Mouse (Mus musculus): ENCODE measurements around the gene Kcna7. TPM values are rescaled to one million over a fixed set of nuclear protein-coding genes. Genes with fewer than 3 reads are reported as not detected.

Kcna7 gene
- polyA plus RNA-seq, 1 experiment from 2014 or later = 0.32 TPM

DNA sequence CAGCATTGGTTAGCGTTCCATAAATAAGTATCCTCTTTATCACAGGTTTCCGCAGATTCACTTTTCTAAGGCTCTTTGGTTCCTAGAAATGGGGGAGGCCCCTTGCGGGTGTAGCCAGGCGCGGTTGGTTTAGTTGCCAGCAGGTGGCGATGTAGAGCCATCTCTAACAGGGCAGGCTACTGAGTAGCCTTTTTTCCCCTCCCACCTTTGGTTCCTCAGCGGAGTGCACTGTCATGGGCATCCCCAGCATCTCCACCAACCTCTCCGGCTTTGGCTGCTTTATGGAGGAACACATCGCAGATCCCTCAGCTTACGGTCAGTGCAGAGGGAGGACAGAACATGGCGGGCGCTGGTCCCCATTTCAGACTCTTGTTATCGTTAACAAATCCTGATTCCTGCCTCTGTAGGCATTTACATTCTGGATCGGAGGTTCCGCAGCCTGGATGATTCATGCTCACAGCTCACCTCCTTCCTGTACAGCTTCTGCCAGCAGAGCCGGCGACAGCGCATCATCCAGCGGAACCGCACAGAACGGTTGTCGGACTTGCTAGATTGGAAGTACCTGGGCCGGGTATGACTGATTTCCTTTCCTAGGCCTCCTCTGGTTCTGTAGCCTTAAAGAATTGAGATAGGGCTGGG lies 46.0 kb downstream of the Kcna7 start:
- H3K27ac ChIP-seq (replicated peaks) = no peak overlapping the region
- WGBS = 50% methylated on average over 23 of the region's 23 CpGs
- no peaks in the 10 kb centered on the region for H3K9me3 ChIP-seq
- H3K9ac ChIP-seq = no peak overlapping the region
- peak overlapping the region; percentile 8; the same call in 1 of the 2 replicates for H3K4me3 ChIP-seq
- ATAC-seq (ENCODE audit: extremely low read depth, insufficient number of reproducible peaks, low FRiP score, low TSS enrichment) = peak; percentile 55; the same call in 1 of the 2 replicates
- no peaks in the 10 kb centered on the region for H3K27me3 ChIP-seq (replicated peaks)
- H3K36me3 ChIP-seq = peaks cover 83% of the 10 kb centered on the region
- H3K4me2 ChIP-seq = peak overlapping the region; percentile 8; the same call in 1 of the 2 replicates
- peaks cover 20% of the 10 kb centered on the region for H3K4me1 ChIP-seq

DNA sequence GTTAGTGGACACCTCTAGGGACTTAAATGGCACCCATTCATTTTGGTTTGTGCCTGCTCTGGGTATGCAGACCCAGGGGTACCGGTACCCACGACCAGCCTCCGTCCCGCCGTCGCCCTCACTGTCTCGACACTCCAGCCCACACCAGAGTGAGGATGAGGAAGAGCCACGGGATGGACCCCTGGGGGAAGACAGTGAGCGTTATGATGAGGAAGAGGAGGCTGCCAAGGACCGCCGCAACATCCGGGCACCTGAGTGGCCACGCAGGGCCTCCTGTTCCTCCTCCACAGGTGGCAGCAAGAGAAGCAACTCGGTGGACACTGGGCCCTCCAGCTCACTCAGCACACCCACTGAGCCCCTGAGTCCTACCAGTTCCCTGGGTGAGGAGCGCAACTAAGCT lies 49.5 kb downstream of the Kcna7 start:
- Histone ChIP-seq H3K36me3 (peaks cover 78% of the 10 kb centered on the region), H3K27me3 (replicated peaks) (no peaks in the 10 kb centered on the region), H3K4me3 (peak overlapping the region; percentile 93; the same call in 1 of the 2 replicates), H3K9ac (0 out of 2 replicates have a peak overlapping the region, but pooled peaks have one; percentile 24), H3K27ac (replicated peaks) (no peak overlapping the region), H3K9me3 (no peaks in the 10 kb centered on the region), H3K4me1 (peaks cover 32% of the 10 kb centered on the region), H3K4me2 (peak overlapping the region; percentile 94; the same call in 1 of the 2 replicates)
- no peak for ATAC-seq (ENCODE audit: extremely low read depth, insufficient number of reproducible peaks, low FRiP score, low TSS enrichment)
- 90% methylated on average over 15 of the region's 15 CpGs for WGBS

DNA sequence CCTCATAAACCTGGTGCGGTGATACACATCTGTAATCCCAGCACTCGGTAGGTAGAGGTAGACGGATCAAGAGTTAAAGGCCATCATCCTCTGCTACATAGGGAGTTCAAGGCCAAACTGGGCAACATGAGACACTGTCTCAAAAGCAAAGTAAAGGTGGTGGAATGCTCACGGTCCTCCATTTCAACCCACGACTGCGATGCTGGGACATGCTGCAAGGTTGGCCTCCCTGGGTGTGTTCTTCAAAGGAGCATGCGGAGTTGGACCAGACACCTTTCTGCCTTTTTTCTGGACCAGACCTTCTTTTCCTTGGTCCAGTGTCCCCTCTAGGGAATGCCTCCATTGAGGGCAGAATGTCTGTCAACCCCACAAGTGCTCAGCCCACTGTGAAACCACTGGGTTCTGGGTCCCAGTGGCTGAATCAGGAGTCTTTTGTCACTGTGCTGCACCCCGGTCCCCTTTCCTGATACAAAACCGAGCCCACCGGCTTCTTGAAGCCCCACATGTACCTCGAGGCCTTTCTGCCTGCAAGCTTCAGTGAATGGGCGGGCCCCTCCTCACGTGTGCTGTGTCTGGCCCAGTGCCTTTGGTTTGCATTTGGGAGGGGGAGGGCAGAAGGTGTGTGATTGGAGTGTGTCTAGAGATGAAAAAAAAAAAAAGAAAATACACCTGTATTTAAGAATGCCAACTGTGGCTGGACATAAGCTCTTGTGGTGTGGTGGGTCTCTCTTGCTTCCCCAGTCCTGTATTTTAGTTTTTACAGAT lies 50.7 kb downstream of the Kcna7 start:
- no peaks in the 10 kb centered on the region for H3K27me3 ChIP-seq (replicated peaks)
- ATAC-seq (ENCODE audit: extremely low read depth, insufficient number of reproducible peaks, low FRiP score, low TSS enrichment) = no peak
- H3K4me3 ChIP-seq = peak overlapping the region; percentile 93
- H3K9ac ChIP-seq = peak overlapping the region; percentile 97
- peaks cover 43% of the 10 kb centered on the region for H3K4me1 ChIP-seq
- peak overlapping the region; percentile 94 for H3K4me2 ChIP-seq
- H3K9me3 ChIP-seq = no peaks in the 10 kb centered on the region
- H3K36me3 ChIP-seq = peaks cover 71% of the 10 kb centered on the region
- WGBS = 72% methylated on average over 13 of the region's 13 CpGs
- peak overlapping the region; percentile 96; the same call in 1 of the 2 replicates for H3K27ac ChIP-seq (replicated peaks)

DNA sequence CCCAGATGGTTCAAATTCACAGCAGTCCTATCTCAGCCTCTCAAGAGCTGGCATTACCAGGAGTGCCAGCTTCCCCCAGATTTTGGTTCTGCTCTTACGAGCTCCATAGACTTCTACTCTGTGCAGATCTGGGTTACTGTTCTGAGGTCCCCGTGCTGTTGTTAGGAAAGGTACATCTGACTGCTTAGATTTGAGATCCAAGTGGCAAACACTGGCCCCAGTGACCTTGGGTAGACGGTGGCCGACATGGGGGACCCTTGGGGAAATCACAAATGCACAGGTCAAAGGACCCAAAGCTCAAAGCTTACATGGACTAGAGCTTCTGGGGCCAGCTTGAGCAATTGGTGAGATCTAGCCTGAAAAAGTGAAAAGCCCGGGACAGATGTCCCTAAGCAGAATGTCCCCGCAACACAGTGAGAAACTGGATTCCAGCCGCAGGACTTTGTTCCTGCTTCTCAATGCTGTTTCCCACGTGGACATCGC lies 51.3 kb downstream of the Kcna7 start:
- WGBS = 43% methylated on average over 9 of the region's 9 CpGs
- no peaks in the 10 kb centered on the region for H3K27me3 ChIP-seq (replicated peaks)
- ATAC-seq (ENCODE audit: extremely low read depth, insufficient number of reproducible peaks, low FRiP score, low TSS enrichment) = no peak
- H3K36me3 ChIP-seq = peaks cover 71% of the 10 kb centered on the region
- peaks cover 47% of the 10 kb centered on the region for H3K4me1 ChIP-seq
- peak overlapping the region; percentile 94 for H3K4me2 ChIP-seq
- peak overlapping the region; percentile 93 for H3K4me3 ChIP-seq
- H3K27ac ChIP-seq (replicated peaks) = peak overlapping the region; percentile 96
- no peaks in the 10 kb centered on the region for H3K9me3 ChIP-seq
- peak overlapping the region; percentile 97 for H3K9ac ChIP-seq

DNA sequence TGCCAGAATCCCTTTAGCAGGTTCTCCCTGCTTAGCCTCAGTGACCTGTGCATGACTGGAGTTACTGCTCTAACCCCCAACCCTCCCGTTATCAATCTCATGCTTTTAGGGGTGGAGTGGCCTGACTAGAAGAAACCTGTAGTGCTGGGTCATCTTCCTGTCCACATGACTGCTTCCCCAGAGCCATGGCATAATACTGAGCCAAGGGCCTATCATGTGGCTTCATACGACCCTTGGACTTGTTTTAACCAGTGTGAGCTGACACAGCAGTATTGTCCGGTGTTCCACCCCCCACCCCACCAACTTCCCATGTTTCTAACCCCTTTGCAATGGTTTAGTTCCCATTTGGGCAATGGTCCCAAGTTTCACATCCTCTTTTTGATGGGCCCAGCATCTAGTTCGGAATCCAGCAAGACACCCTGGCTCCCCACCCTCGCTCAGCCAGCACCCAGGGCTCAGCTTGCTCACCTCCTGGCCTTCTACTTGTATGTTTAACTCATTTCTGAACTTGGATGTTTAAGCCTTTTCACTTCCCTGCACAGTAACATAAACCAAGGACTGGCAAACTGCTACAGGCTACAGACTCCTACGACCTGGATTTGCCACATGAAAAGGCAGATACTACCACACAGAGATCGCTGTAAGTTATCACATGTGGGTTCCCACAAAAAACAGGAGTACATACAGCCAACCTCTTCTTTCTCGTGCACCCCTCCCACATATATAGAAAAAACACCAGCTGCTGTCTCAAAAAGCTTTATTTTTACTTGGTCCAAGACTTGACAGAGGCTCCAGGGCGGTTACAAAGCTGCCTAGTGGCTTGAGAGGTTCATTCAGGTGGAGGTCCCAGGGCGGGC lies 52.0 kb downstream of the Kcna7 start:
- Histone ChIP-seq H3K27ac (replicated peaks) (peak overlapping the region; percentile 96), H3K4me3 (peak overlapping the region; percentile 93), H3K27me3 (replicated peaks) (no peaks in the 10 kb centered on the region), H3K4me2 (peak overlapping the region; percentile 94), H3K9ac (peak overlapping the region; percentile 97), H3K4me1 (peaks cover 47% of the 10 kb centered on the region), H3K36me3 (peaks cover 71% of the 10 kb centered on the region), H3K9me3 (no peaks in the 10 kb centered on the region)
- ATAC-seq (ENCODE audit: extremely low read depth, insufficient number of reproducible peaks, low FRiP score, low TSS enrichment) = no peak
- 51% methylated on average over 10 of the region's 10 CpGs for WGBS

DNA sequence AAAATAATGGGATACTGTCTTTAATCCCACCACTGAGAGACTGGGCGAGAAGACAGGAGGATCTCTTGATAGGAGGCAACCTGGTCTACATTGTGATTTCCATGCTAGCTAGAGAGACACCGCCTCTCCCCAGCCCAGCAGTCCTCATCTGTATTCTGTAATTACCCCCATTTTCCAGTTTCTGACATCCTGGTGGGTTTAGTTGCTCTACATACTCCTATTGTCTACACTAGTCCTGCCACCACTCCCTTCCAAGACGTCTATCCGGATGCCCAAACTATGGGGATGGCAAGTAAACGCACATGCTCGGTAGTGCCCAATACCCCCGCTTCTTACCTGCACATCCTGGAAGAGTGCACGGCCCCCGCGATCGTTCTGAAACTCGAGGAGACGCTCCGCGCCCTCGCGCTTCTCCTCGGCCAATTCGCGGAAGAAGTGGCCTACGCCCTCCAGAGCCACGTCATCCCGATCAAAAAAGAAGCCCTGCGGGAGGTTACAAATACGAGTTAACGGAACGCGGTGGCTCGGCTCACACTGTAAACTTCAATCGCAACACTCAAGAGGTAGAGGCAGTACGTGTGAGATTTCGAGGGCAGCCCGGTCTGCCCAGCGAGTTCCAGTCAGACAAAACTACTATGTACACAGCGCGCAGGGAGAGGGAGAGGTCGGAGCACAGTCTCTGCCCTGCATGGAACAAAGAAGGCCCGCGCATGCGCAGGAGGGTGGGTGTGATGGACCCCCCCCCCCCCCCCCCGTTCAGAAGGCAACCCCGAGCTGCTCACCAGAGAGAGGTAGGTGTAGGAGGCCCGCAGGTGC lies 53.5 kb downstream of the Kcna7 start:
- WGBS = under 1% methylated on average over 43 of the region's 43 CpGs
- Histone ChIP-seq H3K4me2 (peak overlapping the region; percentile 94), H3K9me3 (no peaks in the 10 kb centered on the region), H3K4me3 (peak overlapping the region; percentile 93), H3K36me3 (peaks cover 71% of the 10 kb centered on the region), H3K9ac (peak overlapping the region; percentile 97), H3K27ac (replicated peaks) (peak overlapping the region; percentile 96), H3K27me3 (replicated peaks) (no peaks in the 10 kb centered on the region), H3K4me1 (peaks cover 47% of the 10 kb centered on the region)
- peak; percentile 21; the same call in 1 of the 2 replicates for ATAC-seq (ENCODE audit: extremely low read depth, insufficient number of reproducible peaks, low FRiP score, low TSS enrichment)

Small RNAs within 50 kb of the gene (microRNA-seq; reads per million reads assigned to microRNA genes)
- gene Gm22133 = not detected

Other genes with a start within 250 kb of the Kcna7 start
- gene Slc17a7, start 241.7 kb upstream of the Kcna7 start, polyA plus RNA-seq (2015; fragmentation: Nextera tagmentation; extraction: Ambion mirVana) = 2.9 and 3.6 TPM in 2 replicates
- gene Gfy, start 226.1 kb upstream of the Kcna7 start, polyA plus RNA-seq (2015; fragmentation: Nextera tagmentation; extraction: Ambion mirVana) = not detected in 2 replicates
- gene Pth2, start 224.7 kb upstream of the Kcna7 start, polyA plus RNA-seq (2015; fragmentation: Nextera tagmentation; extraction: Ambion mirVana) = not detected in 2 replicates
- gene Ccdc155, start 200.8 kb upstream of the Kcna7 start, polyA plus RNA-seq (2015; fragmentation: Nextera tagmentation; extraction: Ambion mirVana) = 0.51 and 0.74 TPM in 2 replicates
- gene Dkkl1, start 193.5 kb upstream of the Kcna7 start, polyA plus RNA-seq (2015; fragmentation: Nextera tagmentation; extraction: Ambion mirVana) = 1.5 and 1.7 TPM in 2 replicates
- gene Tead2, start 189.9 kb upstream of the Kcna7 start, polyA plus RNA-seq (2015; fragmentation: Nextera tagmentation; extraction: Ambion mirVana) = 127 and 139 TPM in 2 replicates
- 1.7 and 2.4 TPM in 2 replicates for gene Cd37, start 166.5 kb upstream of the Kcna7 start, polyA plus RNA-seq (2015; fragmentation: Nextera tagmentation; extraction: Ambion mirVana)
- 0.27 and 0.41 TPM in 2 replicates for gene Slc6a16, start 164.6 kb upstream of the Kcna7 start, polyA plus RNA-seq (2015; fragmentation: Nextera tagmentation; extraction: Ambion mirVana)
- gene Slc6a21, start 128.1 kb upstream of the Kcna7 start, polyA plus RNA-seq (2015; fragmentation: Nextera tagmentation; extraction: Ambion mirVana) = not detected in 2 replicates
- 12.7 and 13.5 TPM in 2 replicates for gene Trpm4, start 71.9 kb upstream of the Kcna7 start, polyA plus RNA-seq (2015; fragmentation: Nextera tagmentation; extraction: Ambion mirVana)
- 24.2 and 27.7 TPM in 2 replicates for gene Hrc, start 70.4 kb upstream of the Kcna7 start, polyA plus RNA-seq (2015; fragmentation: Nextera tagmentation; extraction: Ambion mirVana)
- gene Ppfia3, start 38.6 kb upstream of the Kcna7 start, polyA plus RNA-seq (2015; fragmentation: Nextera tagmentation; extraction: Ambion mirVana) = 2.3 and 2.9 TPM in 2 replicates
- 1.0 and 1.2 TPM in 2 replicates for gene Lin7b, start 35.1 kb upstream of the Kcna7 start, polyA plus RNA-seq (2015; fragmentation: Nextera tagmentation; extraction: Ambion mirVana)
- 136 and 140 TPM in 2 replicates for gene Snrnp70, start 9.9 kb upstream of the Kcna7 start, polyA plus RNA-seq (2015; fragmentation: Nextera tagmentation; extraction: Ambion mirVana)
- 1.6 and 1.8 TPM in 2 replicates for gene Ntf5, start 8.0 kb downstream of the Kcna7 start, polyA plus RNA-seq (2015; fragmentation: Nextera tagmentation; extraction: Ambion mirVana)
- not detected in 2 replicates for gene Lhb, start 15.2 kb downstream of the Kcna7 start, polyA plus RNA-seq (2015; fragmentation: Nextera tagmentation; extraction: Ambion mirVana)
- gene Gys1, start 29.2 kb downstream of the Kcna7 start, polyA plus RNA-seq (2015; fragmentation: Nextera tagmentation; extraction: Ambion mirVana) = 91.8 and 95.3 TPM in 2 replicates
- 80.6 and 85.6 TPM in 2 replicates for gene Ruvbl2, start 32.4 kb downstream of the Kcna7 start, polyA plus RNA-seq (2015; fragmentation: Nextera tagmentation; extraction: Ambion mirVana)
- 5,089 and 5,516 TPM in 2 replicates for gene Ftl1, start 54.2 kb downstream of the Kcna7 start, polyA plus RNA-seq (2015; fragmentation: Nextera tagmentation; extraction: Ambion mirVana)
- gene Bax, start 61.2 kb downstream of the Kcna7 start, polyA plus RNA-seq (2015; fragmentation: Nextera tagmentation; extraction: Ambion mirVana) = 124 and 139 TPM in 2 replicates
- gene Tulp2, start 76.2 kb downstream of the Kcna7 start, polyA plus RNA-seq (2015; fragmentation: Nextera tagmentation; extraction: Ambion mirVana) = 0.74 and 1.0 TPM in 2 replicates
- gene Gm45808, start 81.2 kb downstream of the Kcna7 start, polyA plus RNA-seq (2015; fragmentation: Nextera tagmentation; extraction: Ambion mirVana) = not detected in 2 replicates
- 3.9 TPM in 2 replicates for gene Dhdh, start 83.2 kb downstream of the Kcna7 start, polyA plus RNA-seq (2015; fragmentation: Nextera tagmentation; extraction: Ambion mirVana)
- gene Nucb1, start 104.8 kb downstream of the Kcna7 start, polyA plus RNA-seq (2015; fragmentation: Nextera tagmentation; extraction: Ambion mirVana) = 175 and 177 TPM in 2 replicates
- 38.5 and 49.6 TPM in 2 replicates for gene Ppp1r15a, start 120.6 kb downstream of the Kcna7 start, polyA plus RNA-seq (2015; fragmentation: Nextera tagmentation; extraction: Ambion mirVana)
- 1.1 and 1.2 TPM in 2 replicates for gene Plekha4, start 120.7 kb downstream of the Kcna7 start, polyA plus RNA-seq (2015; fragmentation: Nextera tagmentation; extraction: Ambion mirVana)
- 0.43 and 0.52 TPM in 2 replicates for gene Hsd17b14, start 149.2 kb downstream of the Kcna7 start, polyA plus RNA-seq (2015; fragmentation: Nextera tagmentation; extraction: Ambion mirVana)
- gene Bcat2, start 164.5 kb downstream of the Kcna7 start, polyA plus RNA-seq (2015; fragmentation: Nextera tagmentation; extraction: Ambion mirVana) = 65.4 and 66.3 TPM in 2 replicates
- gene Fgf21, start 209.8 kb downstream of the Kcna7 start, polyA plus RNA-seq (2015; fragmentation: Nextera tagmentation; extraction: Ambion mirVana) = not detected in 2 replicates
- gene Fut1, start 211.6 kb downstream of the Kcna7 start, polyA plus RNA-seq (2015; fragmentation: Nextera tagmentation; extraction: Ambion mirVana) = not detected in 2 replicates
- 0.11 and 0.19 TPM in 2 replicates for gene Izumo1, start 216.2 kb downstream of the Kcna7 start, polyA plus RNA-seq (2015; fragmentation: Nextera tagmentation; extraction: Ambion mirVana)
- gene Rasip1, start 221.8 kb downstream of the Kcna7 start, polyA plus RNA-seq (2015; fragmentation: Nextera tagmentation; extraction: Ambion mirVana) = 17.1 and 18.9 TPM in 2 replicates
- 3.3 and 5.0 TPM in 2 replicates for gene Mamstr, start 234.3 kb downstream of the Kcna7 start, polyA plus RNA-seq (2015; fragmentation: Nextera tagmentation; extraction: Ambion mirVana)

All from heart, embryonic 13.5 days (tissue).